Mouse (Mus musculus) midbrain, postnatal 0 days (tissue): ENCODE data around the gene Tlcd1. TPM values are rescaled to one million over a fixed set of nuclear protein-coding genes. Genes with fewer than 3 reads are reported as not detected.
A peak's percentile ranks its signal among the peaks of the same experiment; 100 is the strongest.

Experiments
- ATAC-seq: fragments of 200-750 bp; cut with Nextera tagmentation; 2 replicates; pipeline ENCODE4 v1.8.0; 2017; ENCODE audit warnings: moderate number of reproducible peaks, mild to moderate bottlenecking, moderate TSS enrichment, moderate library complexity; ENCODE audit not compliant: low FRiP score
- DNase-seq: peaks from one replicate; pipeline ENCODE4 v3.0.0-alpha.2; 2015; ENCODE audit warnings: low spot score
- H3K27ac ChIP-seq: fragments of 300-500 bp; sonication (generic); 2 replicates; pipeline ENCODE4 v1.5.1; 2014; ENCODE audit warnings: low read depth, mild to moderate bottlenecking, low read length, mixed read lengths
- H3K27me3 ChIP-seq: fragments of 300-500 bp; sonication (generic); 2 replicates; pipeline ENCODE4 v1.6.1; 2014; ENCODE audit warnings: low read length, control low read depth, mixed read lengths; ENCODE audit not compliant: insufficient read depth
- H3K36me3 ChIP-seq: fragments of 300-500 bp; sonication (generic); 2 replicates; pipeline ENCODE4 v1.6.1; 2014; ENCODE audit warnings: low read length, control low read depth, mixed read lengths; ENCODE audit not compliant: insufficient read depth
- H3K4me1 ChIP-seq: fragments of 300-500 bp; sonication (generic); 2 replicates; pipeline ENCODE4 v1.6.1; 2014; ENCODE audit warnings: mild to moderate bottlenecking, control low read depth, antibody characterized with exemption, low read length, mixed read lengths; ENCODE audit not compliant: insufficient read depth
- H3K4me2 ChIP-seq: fragments of 300-500 bp; sonication (generic); 2 replicates; pipeline ENCODE4 v1.6.1; 2014; ENCODE audit warnings: low read depth, mild to moderate bottlenecking, low read length, mixed read lengths; ENCODE audit not compliant: poor library complexity, severe bottlenecking
- H3K4me3 ChIP-seq: fragments of 300-500 bp; sonication (generic); 2 replicates; pipeline ENCODE4 v1.5.1; 2014; ENCODE audit warnings: low read depth, mild to moderate bottlenecking, low read length, moderate library complexity
- H3K9ac ChIP-seq: fragments of 300-500 bp; sonication (generic); replicated peaks from 2 replicates; pipeline ENCODE4 v1.6.1; 2014; ENCODE audit warnings: mild to moderate bottlenecking, low read length, moderate library complexity, mixed read lengths; ENCODE audit not compliant: poor library complexity, severe bottlenecking
- H3K9me3 ChIP-seq: fragments of 300-500 bp; sonication (generic); 2 replicates; pipeline ENCODE4 v1.6.1; 2016; ENCODE audit warnings: low read length, control low read depth
- CTCF ChIP-seq: IDR thresholded peaks from 2 replicates; pipeline ENCODE4 v1.5.1; 2016; ENCODE audit warnings: antibody characterized with exemption, mild to moderate bottlenecking
- WGBS: fragments of 180-500 bp; shearing (Covaris S2); extraction: QIAGEN DNeasy Blood & Tissue Kit; methylation state at CpG from one replicate; pipeline ENCODE4 v1.1.7; 2014; 5-methylcytosine and 5-hydroxymethylcytosine counted together
- polyA plus RNA-seq: library from polyadenylated mRNA; unstranded; fragments of >200 nt; fragmentation: Nextera tagmentation; extraction: Ambion mirVana; gene quantifications from 2 replicates; pipeline ENCODE4 v1.2.1, GENCODE M21; 2015
- total RNA-seq: library from RNA; depleted of rRNA; stranded (reverse); fragments of >200 nt; gene quantifications from 2 replicates; pipeline ENCODE4 v1.2.3, GENCODE M21; 2014

Gene Tlcd1
- total and polyA plus RNA-seq, 2 experiments from 2014 or later: 18.1 to 24.0 TPM

GRCm38 (mm10) chr11:78178859-78179437 lies 2.4 kb downstream of the Tlcd1 start:
- ATAC-seq (peak; percentile 29; the same call in 1 of the 2 replicates), DNase-seq (peak; percentile 86)
- Histone ChIP-seq H3K27ac (peak overlapping the region; percentile 69), H3K9ac (peak overlapping the region; percentile 51), H3K4me3 (peak overlapping the region; percentile 62), H3K9me3 (no peaks in the 10 kb centered on the region), H3K4me1 (peaks cover 12% of the 10 kb centered on the region; the same call in 1 of the 2 replicates), H3K36me3 (peaks cover 19% of the 10 kb centered on the region), H3K4me2 (peak overlapping the region; percentile 69), H3K27me3 (no peaks in the 10 kb centered on the region)
- no peak; the same call in 1 of the 2 replicates for TF ChIP-seq CTCF
- WGBS: 5% methylated on average over 28 of the region's 29 CpGs

- no peak overlapping the region for H3K9ac ChIP-seq
- peak overlapping the region; percentile 69 for H3K4me2 ChIP-seq
- no peak overlapping the region for H3K4me3 ChIP-seq
- TF ChIP-seq CTCF: no peak
- peaks cover 12% of the 10 kb centered on the region; the same call in 1 of the 2 replicates for H3K4me1 ChIP-seq
- no peaks in the 10 kb centered on the region for H3K9me3 ChIP-seq
- no peak for ATAC-seq
- no peak overlapping the region for H3K27ac ChIP-seq
- WGBS: 39% methylated on average over 8 of the region's 8 CpGs
- no peak for DNase-seq
- peaks cover 19% of the 10 kb centered on the region for H3K36me3 ChIP-seq
- no peaks in the 10 kb centered on the region for H3K27me3 ChIP-seq
These were observed 3.0 kb downstream of the Tlcd1 start for GRCm38 (mm10) chr11:78179438-78179999.

GRCm38 (mm10) chr11:78180081-78180761 lies 3.7 kb downstream of the Tlcd1 start:
- H3K9me3 ChIP-seq: no peaks in the 10 kb centered on the region
- no peak for TF ChIP-seq CTCF
- no peak for DNase-seq
- no peak for ATAC-seq
- no peaks in the 10 kb centered on the region for H3K27me3 ChIP-seq
- H3K36me3 ChIP-seq: peaks cover 19% of the 10 kb centered on the region
- H3K4me2 ChIP-seq: no peak overlapping the region
- H3K27ac ChIP-seq: no peak overlapping the region
- H3K4me3 ChIP-seq: no peak overlapping the region
- no peak overlapping the region for H3K9ac ChIP-seq
- H3K4me1 ChIP-seq: peaks cover 12% of the 10 kb centered on the region; the same call in 1 of the 2 replicates
- WGBS: 80% methylated on average over 6 of the region's 6 CpGs

GRCm38 (mm10) chr11:78181830-78182357 lies 5.4 kb downstream of the Tlcd1 start:
- Histone ChIP-seq H3K9me3 (no peaks in the 10 kb centered on the region), H3K27me3 (no peaks in the 10 kb centered on the region), H3K27ac (no peak overlapping the region), H3K4me2 (peak overlapping the region; percentile 65), H3K4me3 (peak overlapping the region; percentile 82), H3K36me3 (peaks cover 19% of the 10 kb centered on the region), H3K4me1 (peaks cover 11% of the 10 kb centered on the region; the same call in 1 of the 2 replicates), H3K9ac (no peak overlapping the region)
- 42% methylated on average over 2 of the region's 2 CpGs for WGBS
- DNase-seq (no peak), ATAC-seq (no peak)
- TF ChIP-seq CTCF: no peak

- no peak for DNase-seq
- Histone ChIP-seq H3K4me2 (peak overlapping the region; percentile 65), H3K27me3 (no peaks in the 10 kb centered on the region), H3K36me3 (peaks cover 19% of the 10 kb centered on the region), H3K9me3 (no peaks in the 10 kb centered on the region), H3K4me1 (peaks cover 8% of the 10 kb centered on the region; the same call in 1 of the 2 replicates), H3K4me3 (peak overlapping the region; percentile 82), H3K9ac (peak overlapping the region; percentile 94), H3K27ac (peak overlapping the region; percentile 93; the same call in 1 of the 2 replicates)
- ATAC-seq: no peak
- TF ChIP-seq CTCF: no peak
- WGBS: 11% methylated on average over 7 of the region's 7 CpGs
These were observed 5.9 kb downstream of the Tlcd1 start for GRCm38 (mm10) chr11:78182450-78182849.
